Mouse (Mus musculus) hindbrain, postnatal 0 days (tissue): Measurements from ENCODE around the gene Slc39a8. TPM values are rescaled to one million over a fixed set of nuclear protein-coding genes. Genes with fewer than 3 reads are reported as not detected.

Source experiments
- ATAC-seq: fragments of 200-750 bp; cut with Nextera tagmentation; 2 replicates; pipeline ENCODE4 v1.8.0; 2017; ENCODE audit warnings: mild to moderate bottlenecking, moderate TSS enrichment, moderate library complexity
- DNase-seq: peaks from one replicate; pipeline ENCODE4 v3.0.0-alpha.2; 2015; ENCODE audit warnings: low spot score
- H3K27ac ChIP-seq: fragments of 300-500 bp; sonication (generic); 2 replicates; pipeline ENCODE4 v1.5.1; 2014; ENCODE audit warnings: mild to moderate bottlenecking
- H3K27me3 ChIP-seq: fragments of 300-500 bp; sonication (generic); 2 replicates; pipeline ENCODE4 v1.6.1; 2014; ENCODE audit warnings: low read length, mixed read lengths; ENCODE audit not compliant: insufficient read depth
- H3K36me3 ChIP-seq: fragments of 300-500 bp; sonication (generic); 2 replicates; pipeline ENCODE4 v1.6.1; 2014; ENCODE audit warnings: low read length, mixed read lengths; ENCODE audit not compliant: insufficient read depth
- H3K4me1 ChIP-seq: fragments of 300-500 bp; sonication (generic); 2 replicates; pipeline ENCODE4 v1.6.1; 2014; ENCODE audit warnings: antibody characterized with exemption, low read length, mixed read lengths; ENCODE audit not compliant: insufficient read depth
- H3K4me2 ChIP-seq: fragments of 300-500 bp; sonication (generic); 2 replicates; pipeline ENCODE4 v1.6.1; 2014; ENCODE audit warnings: low read depth, mild to moderate bottlenecking, low read length, moderate library complexity, mixed read lengths
- H3K4me3 ChIP-seq: fragments of 300-500 bp; sonication (generic); 2 replicates; pipeline ENCODE4 v1.5.1; 2014; ENCODE audit warnings: low read length
- H3K9ac ChIP-seq: fragments of 300-500 bp; sonication (generic); replicated peaks from 2 replicates; pipeline ENCODE4 v1.6.1; 2014; ENCODE audit warnings: mild to moderate bottlenecking, low read length, moderate library complexity, mixed read lengths
- H3K9me3 ChIP-seq: fragments of 300-500 bp; sonication (generic); 2 replicates; pipeline ENCODE4 v1.6.1; 2016; ENCODE audit warnings: low read length, mixed read lengths
- CTCF ChIP-seq: IDR thresholded peaks from 2 replicates; pipeline ENCODE4 v1.5.1; 2016; ENCODE audit warnings: antibody characterized with exemption, control low read depth, low read depth
- WGBS: fragments of 180-500 bp; shearing (Covaris S2); extraction: QIAGEN DNeasy Blood & Tissue Kit; methylation state at CpG from one replicate; pipeline ENCODE4 v1.1.7; 2014; 5-methylcytosine and 5-hydroxymethylcytosine counted together
- polyA plus RNA-seq: library from polyadenylated mRNA; unstranded; fragments of >200 nt; fragmentation: Nextera tagmentation; extraction: Ambion mirVana; gene quantifications from 2 replicates; pipeline ENCODE4 v1.2.1, GENCODE M21; 2015
- total RNA-seq: library from RNA; depleted of rRNA; stranded (reverse); fragments of >200 nt; gene quantifications from 2 replicates; pipeline ENCODE4 v1.2.3, GENCODE M21; 2014

Slc39a8 gene
- total and polyA plus RNA-seq, 2 experiments from 2014 or later: 15.5 to 22.4 TPM

- no peak overlapping the region for H3K9ac ChIP-seq
- no peak overlapping the region for H3K27ac ChIP-seq
- no peak for DNase-seq
- no peaks in the 10 kb centered on the region for H3K4me1 ChIP-seq
- TF ChIP-seq CTCF: no peak
- no peak overlapping the region for H3K4me2 ChIP-seq
- no peak for ATAC-seq
- 81% methylated on average over 8 of the region's 8 CpGs for WGBS
- H3K27me3 ChIP-seq: no peaks in the 10 kb centered on the region
- no peak overlapping the region for H3K4me3 ChIP-seq
- no peaks in the 10 kb centered on the region for H3K9me3 ChIP-seq
- no peaks in the 10 kb centered on the region for H3K36me3 ChIP-seq
These were observed 18.6 kb downstream of the Slc39a8 start for GRCm38 (mm10) chr3:135843707-135844106.

- Histone ChIP-seq H3K4me3 (no peak overlapping the region), H3K27me3 (no peaks in the 10 kb centered on the region), H3K9ac (no peak overlapping the region), H3K9me3 (no peaks in the 10 kb centered on the region), H3K27ac (no peak overlapping the region), H3K4me1 (no peaks in the 10 kb centered on the region), H3K4me2 (no peak overlapping the region), H3K36me3 (no peaks in the 10 kb centered on the region)
- DNase-seq (no peak), ATAC-seq (no peak)
- no peak for TF ChIP-seq CTCF
- 97% methylated on average over 1 of the region's 1 CpGs for WGBS
These were observed 19.8 kb downstream of the Slc39a8 start for GRCm38 (mm10) chr3:135844835-135845234.

- Histone ChIP-seq H3K4me2 (no peak overlapping the region), H3K4me1 (no peaks in the 10 kb centered on the region), H3K4me3 (no peak overlapping the region), H3K9me3 (no peaks in the 10 kb centered on the region), H3K36me3 (no peaks in the 10 kb centered on the region), H3K9ac (no peak overlapping the region), H3K27ac (no peak overlapping the region), H3K27me3 (no peaks in the 10 kb centered on the region)
- TF ChIP-seq CTCF: no peak
- 68% methylated on average over 7 of the region's 7 CpGs for WGBS
- ATAC-seq: no peak
- DNase-seq: no peak
These were observed 20.8 kb downstream of the Slc39a8 start for GRCm38 (mm10) chr3:135845860-135846259.

GRCm38 (mm10) chr3:135851607-135852006, 26.5 kb downstream of the Slc39a8 start:
- DNase-seq (no peak), ATAC-seq (no peak)
- Histone ChIP-seq H3K4me3 (no peak overlapping the region), H3K4me2 (no peak overlapping the region), H3K9ac (no peak overlapping the region), H3K9me3 (no peaks in the 10 kb centered on the region), H3K4me1 (no peaks in the 10 kb centered on the region), H3K36me3 (no peaks in the 10 kb centered on the region), H3K27ac (no peak overlapping the region), H3K27me3 (no peaks in the 10 kb centered on the region)
- no peak for TF ChIP-seq CTCF
- WGBS: 83% methylated on average over 2 of the region's 2 CpGs

- Histone ChIP-seq H3K4me1 (no peaks in the 10 kb centered on the region), H3K9ac (no peak overlapping the region), H3K9me3 (no peaks in the 10 kb centered on the region), H3K36me3 (no peaks in the 10 kb centered on the region), H3K4me2 (no peak overlapping the region), H3K27me3 (no peaks in the 10 kb centered on the region), H3K27ac (no peak overlapping the region), H3K4me3 (no peak overlapping the region)
- DNase-seq: no peak
- 83% methylated on average over 10 of the region's 10 CpGs for WGBS
- ATAC-seq: no peak
- peak; percentile 30 for TF ChIP-seq CTCF
These were observed 28.7 kb downstream of the Slc39a8 start for GRCm38 (mm10) chr3:135853604-135854297.

GRCm38 (mm10) chr3:135854298-135854984, 29.4 kb downstream of the Slc39a8 start:
- H3K4me2 ChIP-seq: no peak overlapping the region
- WGBS: 85% methylated on average over 14 of the region's 14 CpGs

GRCm38 (mm10) chr3:135854985-135855340, 29.9 kb downstream of the Slc39a8 start:
- no peak for TF ChIP-seq CTCF
- 88% methylated on average over 6 of the region's 6 CpGs for WGBS

More at GRCm38 (mm10) chr3:135854298-135854984, 29.4 kb downstream of the Slc39a8 start:
- ATAC-seq (no peak), DNase-seq (no peak)
- Histone ChIP-seq H3K27ac (no peak overlapping the region), H3K36me3 (no peaks in the 10 kb centered on the region), H3K4me3 (no peak overlapping the region), H3K9ac (no peak overlapping the region), H3K27me3 (no peaks in the 10 kb centered on the region), H3K4me1 (no peaks in the 10 kb centered on the region), H3K9me3 (no peaks in the 10 kb centered on the region)
- TF ChIP-seq CTCF: no peak

More at GRCm38 (mm10) chr3:135854985-135855340, 29.9 kb downstream of the Slc39a8 start:
- H3K27me3 ChIP-seq: no peaks in the 10 kb centered on the region
- DNase-seq: no peak
- H3K9me3 ChIP-seq: no peaks in the 10 kb centered on the region
- H3K9ac ChIP-seq: no peak overlapping the region
- H3K4me2 ChIP-seq: no peak overlapping the region
- no peak for ATAC-seq
- H3K4me1 ChIP-seq: no peaks in the 10 kb centered on the region
- no peak overlapping the region for H3K27ac ChIP-seq
- H3K4me3 ChIP-seq: no peak overlapping the region
- H3K36me3 ChIP-seq: no peaks in the 10 kb centered on the region
